Mouse (Mus musculus): Measurements from ENCODE around the gene Dmpk. TPM values are rescaled to one million over a fixed set of nuclear protein-coding genes. Genes with fewer than 3 reads are reported as not detected.
A peak's percentile ranks its signal among the peaks of the same experiment; 100 is the strongest.

Gene Dmpk
- 175 and 182 TPM in 2 replicates for polyA plus RNA-seq (2012; rRNA removed)

DNA sequence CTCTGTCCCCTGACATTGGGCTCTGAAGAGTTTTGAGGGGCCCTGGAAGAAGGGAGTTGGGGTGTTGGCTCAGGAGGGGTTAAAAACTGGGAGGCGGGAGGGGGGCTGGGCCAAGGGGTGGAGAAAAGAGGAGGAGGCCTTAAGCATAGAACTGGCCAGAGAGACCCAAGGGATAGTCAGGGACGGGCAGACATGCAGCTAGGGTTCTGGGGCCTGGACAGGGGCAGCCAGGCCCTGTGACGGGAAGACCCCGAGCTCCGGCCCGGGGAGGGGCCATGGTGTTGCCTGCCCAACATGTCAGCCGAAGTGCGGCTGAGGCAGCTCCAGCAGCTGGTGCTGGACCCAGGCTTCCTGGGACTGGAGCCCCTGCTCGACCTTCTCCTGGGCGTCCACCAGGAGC is at the start of gene Dmpk:
Dmpk (plus strand) TSS at position 149 of the 400 bp plus-strand sequence.
- Histone ChIP-seq H3K27ac (ENCODE audit: insufficient read depth, low read length) (peak within 1 kb of the TSS; percentile 54), H3K4me1 (ENCODE audit: control insufficient read depth, insufficient read depth, insufficient read length) (peaks cover 26% of the 10 kb centered on the region), H3K36me3 (ENCODE audit: control insufficient read depth, insufficient read depth, low read length) (peaks cover 1% of the 10 kb centered on the region; the same call in 1 of the 2 replicates), H3K4me3 (ENCODE audit: extremely low read depth, insufficient read depth, insufficient read length) (peak within 1 kb of the TSS; percentile 38; the same call in 1 of the 2 replicates), H3K27me3 (ENCODE audit: control insufficient read depth, insufficient read depth, low read length) (peaks cover 14% of the 10 kb centered on the region; the same call in 1 of the 2 replicates)
- no peak for DNase-seq (ENCODE audit: low read depth in 1 of 2, low spot score in 2 of 2)
- WGBS: 73% methylated on average over 10 of the region's 10 CpGs
- TF ChIP-seq POLR2A (IDR thresholded peaks at IDR 0.05; ENCODE audit: low read depth, low read length) (no peak), CTCF (IDR thresholded peaks at IDR 0.05; ENCODE audit: extremely low read depth, insufficient read depth, insufficient read length, insufficient replicate concordance) (no peak)

DNA sequence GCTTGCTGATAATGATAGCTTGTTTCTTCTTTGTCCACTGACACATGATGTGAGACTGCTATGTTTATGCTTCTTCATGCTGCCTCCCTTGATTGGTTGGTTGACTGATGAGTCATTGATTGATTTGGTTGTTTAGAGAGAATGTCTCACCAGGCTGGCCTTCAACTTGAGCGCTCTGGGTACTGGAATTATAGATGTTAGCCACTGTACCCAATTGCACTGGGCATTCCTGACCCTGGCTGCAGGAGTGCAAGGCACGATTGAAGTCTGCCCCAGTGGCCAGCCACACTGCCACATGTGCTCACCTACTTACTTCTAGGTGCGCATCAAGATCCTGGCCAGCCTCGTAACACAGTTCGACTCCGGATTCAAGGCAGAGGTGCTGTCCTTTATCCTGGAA is 39.0 kb upstream of the Dmpk start:
- TF ChIP-seq POLR2A (IDR thresholded peaks at IDR 0.05; ENCODE audit: low read depth, low read length) (no peak), CTCF (IDR thresholded peaks at IDR 0.05; ENCODE audit: extremely low read depth, insufficient read depth, insufficient read length, insufficient replicate concordance) (no peak)
- Histone ChIP-seq H3K36me3 (ENCODE audit: control insufficient read depth, insufficient read depth, low read length) (peaks cover 68% of the 10 kb centered on the region), H3K27ac (ENCODE audit: insufficient read depth, low read length) (no peak overlapping the region), H3K4me1 (ENCODE audit: control insufficient read depth, insufficient read depth, insufficient read length) (no peaks in the 10 kb centered on the region), H3K4me3 (ENCODE audit: extremely low read depth, insufficient read depth, insufficient read length) (no peak overlapping the region), H3K27me3 (ENCODE audit: control insufficient read depth, insufficient read depth, low read length) (no peaks in the 10 kb centered on the region)
- WGBS: 95% methylated on average over 6 of the region's 6 CpGs
- no peak for DNase-seq (ENCODE audit: low read depth in 1 of 2, low spot score in 2 of 2)

DNA sequence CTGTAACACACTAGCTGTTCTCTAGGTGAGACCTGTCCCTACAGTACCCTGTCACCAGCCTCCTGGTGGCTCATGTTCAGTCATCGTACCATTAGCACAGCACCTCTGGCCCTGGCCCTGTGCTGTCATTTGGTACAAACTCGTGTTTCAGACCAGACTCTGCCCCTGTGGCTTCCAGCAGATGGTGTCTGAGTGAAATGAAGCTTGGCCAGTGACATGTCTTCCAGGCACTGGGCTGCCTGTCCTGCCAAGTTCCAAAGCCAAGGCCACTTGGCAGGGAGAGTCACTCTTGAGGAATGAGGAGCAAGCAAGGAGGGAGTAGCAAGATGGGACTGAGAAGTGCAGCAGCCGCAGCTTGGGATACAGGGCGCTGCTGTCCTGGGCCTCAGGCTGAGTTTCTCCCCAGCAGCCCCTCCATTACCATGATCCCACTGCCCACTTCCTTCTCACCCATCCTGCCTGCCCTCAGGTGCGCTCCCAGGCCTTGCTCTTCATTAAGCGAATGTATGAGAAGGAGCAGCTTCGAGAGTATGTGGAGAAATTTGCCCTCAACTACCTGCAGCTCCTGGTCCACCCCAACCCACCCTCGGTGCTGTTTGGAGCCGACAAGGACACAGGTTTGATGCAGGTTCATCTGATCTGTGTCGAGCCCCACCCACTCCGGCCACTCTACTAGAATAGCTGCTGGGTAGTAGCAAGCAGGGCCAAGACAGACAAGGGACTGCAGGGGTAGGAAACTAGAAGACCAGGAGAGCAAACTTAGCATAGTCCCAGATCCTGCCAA is 37.2 kb upstream of the Dmpk start:
- whole genome bisulfite sequencing: 91% methylated on average over 11 of the region's 11 CpGs
- no peaks in the 10 kb centered on the region for H3K4me1 ChIP-seq (ENCODE audit: control insufficient read depth, insufficient read depth, insufficient read length)
- no peak overlapping the region for H3K27ac ChIP-seq (ENCODE audit: insufficient read depth, low read length)
- no peaks in the 10 kb centered on the region for H3K27me3 ChIP-seq (ENCODE audit: control insufficient read depth, insufficient read depth, low read length)
- H3K4me3 ChIP-seq (ENCODE audit: extremely low read depth, insufficient read depth, insufficient read length): no peak overlapping the region
- TF ChIP-seq POLR2A (IDR thresholded peaks at IDR 0.05; ENCODE audit: low read depth, low read length): no peak
- TF ChIP-seq CTCF (IDR thresholded peaks at IDR 0.05; ENCODE audit: extremely low read depth, insufficient read depth, insufficient read length, insufficient replicate concordance): no peak
- DNase-seq (ENCODE audit: low read depth in 1 of 2, low spot score in 2 of 2): no peak
- H3K36me3 ChIP-seq (ENCODE audit: control insufficient read depth, insufficient read depth, low read length): peaks cover 60% of the 10 kb centered on the region

DNA sequence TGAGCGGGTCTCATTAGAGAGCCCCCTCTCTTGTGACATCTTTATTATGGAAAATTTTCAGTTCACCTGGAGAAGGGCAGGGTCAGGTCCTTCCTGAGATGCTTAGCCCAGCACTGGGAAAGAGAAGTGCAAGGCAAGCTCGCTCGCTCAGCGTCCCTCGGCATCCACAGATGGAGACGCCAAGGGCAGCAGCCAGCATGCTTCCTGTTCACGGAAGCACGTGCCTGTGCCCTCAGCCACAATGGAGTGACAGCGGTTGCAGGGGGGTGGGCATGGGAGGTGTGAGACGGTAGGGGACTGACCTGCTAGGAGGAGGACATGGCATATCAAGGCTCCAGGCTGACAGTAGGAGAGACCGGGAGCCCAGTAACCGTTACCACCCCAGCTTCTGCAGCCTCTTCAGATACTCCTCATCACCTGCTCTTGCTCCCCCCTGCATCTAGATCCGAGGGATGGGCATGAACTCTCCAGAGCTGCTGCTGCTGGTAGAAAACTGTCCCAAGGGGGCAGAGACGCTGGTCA is 35.6 kb upstream of the Dmpk start:
- H3K36me3 ChIP-seq (ENCODE audit: control insufficient read depth, insufficient read depth, low read length): peaks cover 50% of the 10 kb centered on the region
- no peaks in the 10 kb centered on the region for H3K4me1 ChIP-seq (ENCODE audit: control insufficient read depth, insufficient read depth, insufficient read length)
- no peak for DNase-seq (ENCODE audit: low read depth in 1 of 2, low spot score in 2 of 2)
- no peak overlapping the region for H3K27ac ChIP-seq (ENCODE audit: insufficient read depth, low read length)
- no peaks in the 10 kb centered on the region for H3K27me3 ChIP-seq (ENCODE audit: control insufficient read depth, insufficient read depth, low read length)
- TF ChIP-seq CTCF (IDR thresholded peaks at IDR 0.05; ENCODE audit: extremely low read depth, insufficient read depth, insufficient read length, insufficient replicate concordance) (no peak), POLR2A (IDR thresholded peaks at IDR 0.05; ENCODE audit: low read depth, low read length) (no peak)
- WGBS: 77% methylated on average over 14 of the region's 14 CpGs
- H3K4me3 ChIP-seq (ENCODE audit: extremely low read depth, insufficient read depth, insufficient read length): no peak overlapping the region

DNA sequence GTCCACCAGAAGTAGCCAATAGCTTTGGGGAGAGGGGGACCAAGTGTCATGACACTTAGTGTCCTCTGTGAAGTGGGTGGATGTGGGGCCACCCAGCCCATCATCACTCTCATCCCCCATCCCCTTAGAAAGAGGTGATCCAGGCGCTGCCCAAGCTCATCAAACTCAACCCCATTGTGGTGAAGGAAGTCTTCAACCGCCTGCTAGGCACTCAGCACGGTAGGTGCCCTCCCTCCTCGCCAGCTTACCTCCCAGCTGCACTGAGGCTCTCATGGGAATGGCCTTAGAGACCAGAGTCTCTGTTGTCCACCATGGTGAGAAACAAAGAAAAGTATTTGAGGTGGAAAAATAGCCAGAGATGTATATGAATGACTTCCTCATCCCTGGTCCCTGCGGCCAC is 34.4 kb upstream of the Dmpk start:
- H3K27me3 ChIP-seq (ENCODE audit: control insufficient read depth, insufficient read depth, low read length): no peaks in the 10 kb centered on the region
- H3K4me1 ChIP-seq (ENCODE audit: control insufficient read depth, insufficient read depth, insufficient read length): no peaks in the 10 kb centered on the region
- WGBS: 74% methylated on average over 5 of the region's 5 CpGs
- H3K36me3 ChIP-seq (ENCODE audit: control insufficient read depth, insufficient read depth, low read length): peaks cover 48% of the 10 kb centered on the region
- no peak for DNase-seq (ENCODE audit: low read depth in 1 of 2, low spot score in 2 of 2)
- H3K27ac ChIP-seq (ENCODE audit: insufficient read depth, low read length): no peak overlapping the region
- no peak overlapping the region for H3K4me3 ChIP-seq (ENCODE audit: extremely low read depth, insufficient read depth, insufficient read length)
- no peak for TF ChIP-seq POLR2A (IDR thresholded peaks at IDR 0.05; ENCODE audit: low read depth, low read length)
- no peak for TF ChIP-seq CTCF (IDR thresholded peaks at IDR 0.05; ENCODE audit: extremely low read depth, insufficient read depth, insufficient read length, insufficient replicate concordance)

DNA sequence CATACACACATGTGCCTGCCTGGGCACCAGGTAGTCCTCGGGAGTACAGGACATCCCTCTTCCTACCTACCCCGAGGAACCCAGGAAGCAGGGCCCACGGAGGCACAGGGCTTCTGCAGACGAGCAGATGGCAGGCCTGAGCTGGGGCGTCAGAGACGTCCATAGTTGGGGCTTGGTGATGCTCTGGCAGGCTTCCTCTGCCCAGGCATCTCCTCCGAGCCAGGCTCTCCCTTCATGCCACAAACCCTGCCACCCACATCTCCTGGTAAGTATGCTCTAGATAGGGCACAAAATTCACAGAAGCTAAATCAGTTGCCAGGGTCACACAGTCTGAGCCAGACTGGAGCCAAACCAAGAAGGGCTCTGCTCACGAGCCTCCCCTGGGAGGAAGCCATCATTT is 33.5 kb upstream of the Dmpk start:
- no peak for DNase-seq (ENCODE audit: low read depth in 1 of 2, low spot score in 2 of 2)
- H3K36me3 ChIP-seq (ENCODE audit: control insufficient read depth, insufficient read depth, low read length): peaks cover 48% of the 10 kb centered on the region

DNA sequence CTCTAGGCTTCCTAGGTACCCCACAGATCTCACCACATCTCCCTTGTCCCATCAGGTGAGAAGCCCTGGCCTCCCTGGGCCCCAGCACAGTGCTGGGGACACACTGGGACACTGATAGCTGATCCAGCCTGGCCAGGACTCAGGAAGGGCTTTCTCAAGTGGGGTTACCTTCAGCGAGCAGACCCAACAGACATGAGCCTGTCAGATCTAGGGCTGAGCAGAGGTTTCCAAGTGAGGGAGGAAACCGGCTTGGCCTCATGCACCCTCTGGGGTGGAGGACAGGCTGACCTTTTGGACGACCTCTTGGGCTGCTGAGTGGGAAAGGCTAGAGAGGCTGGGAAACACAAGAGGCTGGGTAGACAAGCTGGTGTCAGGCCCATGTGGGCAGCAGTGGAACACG is 32.5 kb upstream of the Dmpk start:
- peaks cover 43% of the 10 kb centered on the region for H3K36me3 ChIP-seq (ENCODE audit: control insufficient read depth, insufficient read depth, low read length)
- DNase-seq (ENCODE audit: low read depth in 1 of 2, low spot score in 2 of 2): no peak
- H3K27ac ChIP-seq (ENCODE audit: insufficient read depth, low read length): no peak overlapping the region
- TF ChIP-seq POLR2A (IDR thresholded peaks at IDR 0.05; ENCODE audit: low read depth, low read length): no peak
- no peak for TF ChIP-seq CTCF (IDR thresholded peaks at IDR 0.05; ENCODE audit: extremely low read depth, insufficient read depth, insufficient read length, insufficient replicate concordance)
- H3K4me3 ChIP-seq (ENCODE audit: extremely low read depth, insufficient read depth, insufficient read length): no peak overlapping the region
- no peaks in the 10 kb centered on the region for H3K27me3 ChIP-seq (ENCODE audit: control insufficient read depth, insufficient read depth, low read length)
- no peaks in the 10 kb centered on the region for H3K4me1 ChIP-seq (ENCODE audit: control insufficient read depth, insufficient read depth, insufficient read length)
- WGBS: 88% methylated on average over 4 of the region's 4 CpGs

More for the DNA sequence above, 33.5 kb upstream of the Dmpk start:
- Histone ChIP-seq H3K27ac (ENCODE audit: insufficient read depth, low read length) (no peak overlapping the region), H3K27me3 (ENCODE audit: control insufficient read depth, insufficient read depth, low read length) (no peaks in the 10 kb centered on the region), H3K4me3 (ENCODE audit: extremely low read depth, insufficient read depth, insufficient read length) (no peak overlapping the region), H3K4me1 (ENCODE audit: control insufficient read depth, insufficient read depth, insufficient read length) (no peaks in the 10 kb centered on the region)
- 58% methylated on average over 8 of the region's 8 CpGs for WGBS
- TF ChIP-seq POLR2A (IDR thresholded peaks at IDR 0.05; ENCODE audit: low read depth, low read length) (no peak), CTCF (IDR thresholded peaks at IDR 0.05; ENCODE audit: extremely low read depth, insufficient read depth, insufficient read length, insufficient replicate concordance) (no peak)
